Mouse (Mus musculus): ENCODE data around the gene Gm33543. TPM values are rescaled to one million over a fixed set of nuclear protein-coding genes. Genes with fewer than 3 reads are reported as not detected.

The Gm33543 gene
- polyA plus RNA-seq (2015; fragmentation: Nextera tagmentation; extraction: Ambion mirVana) = 0.19 and 0.28 TPM in 2 replicates

- H3K4me3 ChIP-seq (ENCODE audit: low read length) = no peak within 1 kb of the TSS
- H3K4me2 ChIP-seq (replicated peaks; ENCODE audit: low read depth, low read length) = no peak within 1 kb of the TSS
- 63% methylated on average over 9 of the region's 9 CpGs for WGBS
- H3K9ac ChIP-seq (replicated peaks; ENCODE audit: low read length) = no peak within 1 kb of the TSS
- peak within 1 kb of the TSS; percentile 65 for H3K27ac ChIP-seq (ENCODE audit: low read length)
- H3K27me3 ChIP-seq (ENCODE audit: insufficient read depth, low read length) = no peaks in the 10 kb centered on the region
- H3K4me1 ChIP-seq (ENCODE audit: insufficient read depth, low read length) = peaks cover 6% of the 10 kb centered on the region; the same call in 1 of the 2 replicates
- no peaks in the 10 kb centered on the region for H3K36me3 ChIP-seq (ENCODE audit: insufficient read depth, low read length)
- ATAC-seq (ENCODE audit: low FRiP score, low TSS enrichment) = no peak
- no peaks in the 10 kb centered on the region for H3K9me3 ChIP-seq (ENCODE audit: low read length)
Measured at GRCm38 (mm10) chr10:95842789-95843637, at the start of gene Gm33543. Gene Gm33543 (minus strand): TSS chr10:95842930.

- Histone ChIP-seq H3K9ac (replicated peaks; ENCODE audit: low read length) (no peak overlapping the region), H3K4me3 (ENCODE audit: low read length) (no peak overlapping the region)
- no peak for ATAC-seq (ENCODE audit: low FRiP score, low TSS enrichment)
Measured at GRCm38 (mm10) chr10:95892132-95892531, 49.4 kb upstream of the Gm33543 start.

GRCm38 (mm10) chr10:95891214-95891960 is 48.7 kb upstream of the Gm33543 start:
- Histone ChIP-seq H3K9me3 (ENCODE audit: low read length) (no peaks in the 10 kb centered on the region), H3K36me3 (ENCODE audit: insufficient read depth, low read length) (no peaks in the 10 kb centered on the region), H3K27me3 (ENCODE audit: insufficient read depth, low read length) (no peaks in the 10 kb centered on the region), H3K27ac (ENCODE audit: low read length) (no peak overlapping the region), H3K9ac (replicated peaks; ENCODE audit: low read length) (no peak overlapping the region), H3K4me1 (ENCODE audit: insufficient read depth, low read length) (0 out of 2 replicates have a peak, but pooled peaks cover 5% of the 10 kb centered on the region), H3K4me3 (ENCODE audit: low read length) (no peak overlapping the region), H3K4me2 (replicated peaks; ENCODE audit: low read depth, low read length) (no peak overlapping the region)
- ATAC-seq (ENCODE audit: low FRiP score, low TSS enrichment) = no peak
- 71% methylated on average over 7 of the region's 7 CpGs for WGBS

More at GRCm38 (mm10) chr10:95892132-95892531, 49.4 kb upstream of the Gm33543 start:
- Histone ChIP-seq H3K27me3 (ENCODE audit: insufficient read depth, low read length) (no peaks in the 10 kb centered on the region), H3K36me3 (ENCODE audit: insufficient read depth, low read length) (no peaks in the 10 kb centered on the region), H3K9me3 (ENCODE audit: low read length) (no peaks in the 10 kb centered on the region), H3K4me1 (ENCODE audit: insufficient read depth, low read length) (0 out of 2 replicates have a peak, but pooled peaks cover 5% of the 10 kb centered on the region), H3K27ac (ENCODE audit: low read length) (no peak overlapping the region), H3K4me2 (replicated peaks; ENCODE audit: low read depth, low read length) (no peak overlapping the region)
- WGBS = 84% methylated on average over 9 of the region's 9 CpGs

GRCm38 (mm10) chr10:95883761-95884517 is 41.2 kb upstream of the Gm33543 start:
- Histone ChIP-seq H3K9me3 (ENCODE audit: low read length) (0 out of 2 replicates have a peak, but pooled peaks cover 3% of the 10 kb centered on the region), H3K4me3 (ENCODE audit: low read length) (no peak overlapping the region), H3K27ac (ENCODE audit: low read length) (no peak overlapping the region), H3K27me3 (ENCODE audit: insufficient read depth, low read length) (no peaks in the 10 kb centered on the region), H3K4me1 (ENCODE audit: insufficient read depth, low read length) (no peaks in the 10 kb centered on the region), H3K9ac (replicated peaks; ENCODE audit: low read length) (no peak overlapping the region), H3K4me2 (replicated peaks; ENCODE audit: low read depth, low read length) (no peak overlapping the region), H3K36me3 (ENCODE audit: insufficient read depth, low read length) (no peaks in the 10 kb centered on the region)
- WGBS = 70% methylated on average over 7 of the region's 7 CpGs
- no peak for ATAC-seq (ENCODE audit: low FRiP score, low TSS enrichment)

GRCm38 (mm10) chr10:95882036-95882435 is 39.3 kb upstream of the Gm33543 start:
- no peaks in the 10 kb centered on the region for H3K4me1 ChIP-seq (ENCODE audit: insufficient read depth, low read length)
- H3K9me3 ChIP-seq (ENCODE audit: low read length) = 0 out of 2 replicates have a peak, but pooled peaks cover 3% of the 10 kb centered on the region
- H3K4me2 ChIP-seq (replicated peaks; ENCODE audit: low read depth, low read length) = peak overlapping the region; percentile 17
- ATAC-seq (ENCODE audit: low FRiP score, low TSS enrichment) = no peak
- H3K36me3 ChIP-seq (ENCODE audit: insufficient read depth, low read length) = no peaks in the 10 kb centered on the region
- H3K9ac ChIP-seq (replicated peaks; ENCODE audit: low read length) = no peak overlapping the region
- H3K4me3 ChIP-seq (ENCODE audit: low read length) = no peak overlapping the region
- 46% methylated on average over 9 of the region's 9 CpGs for WGBS
- no peak overlapping the region for H3K27ac ChIP-seq (ENCODE audit: low read length)
- H3K27me3 ChIP-seq (ENCODE audit: insufficient read depth, low read length) = no peaks in the 10 kb centered on the region

- 77% methylated on average over 17 of the region's 17 CpGs for WGBS
- peak; percentile 75 for ATAC-seq (ENCODE audit: low FRiP score, low TSS enrichment)
Measured at GRCm38 (mm10) chr10:95879983-95880934, 37.5 kb upstream of the Gm33543 start.

GRCm38 (mm10) chr10:95870782-95871181 is 28.1 kb upstream of the Gm33543 start:
- Histone ChIP-seq H3K9me3 (ENCODE audit: low read length) (no peaks in the 10 kb centered on the region), H3K27ac (ENCODE audit: low read length) (no peak overlapping the region), H3K27me3 (ENCODE audit: insufficient read depth, low read length) (no peaks in the 10 kb centered on the region), H3K4me2 (replicated peaks; ENCODE audit: low read depth, low read length) (no peak overlapping the region), H3K4me3 (ENCODE audit: low read length) (no peak overlapping the region), H3K4me1 (ENCODE audit: insufficient read depth, low read length) (no peaks in the 10 kb centered on the region), H3K9ac (replicated peaks; ENCODE audit: low read length) (no peak overlapping the region), H3K36me3 (ENCODE audit: insufficient read depth, low read length) (no peaks in the 10 kb centered on the region)
- WGBS = 92% methylated on average over 2 of the region's 2 CpGs
- no peak for ATAC-seq (ENCODE audit: low FRiP score, low TSS enrichment)

More at GRCm38 (mm10) chr10:95879983-95880934, 37.5 kb upstream of the Gm33543 start:
- H3K27ac ChIP-seq (ENCODE audit: low read length) = no peak overlapping the region
- H3K27me3 ChIP-seq (ENCODE audit: insufficient read depth, low read length) = no peaks in the 10 kb centered on the region
- H3K9me3 ChIP-seq (ENCODE audit: low read length) = 0 out of 2 replicates have a peak, but pooled peaks cover 3% of the 10 kb centered on the region
- no peak overlapping the region for H3K9ac ChIP-seq (replicated peaks; ENCODE audit: low read length)
- H3K36me3 ChIP-seq (ENCODE audit: insufficient read depth, low read length) = no peaks in the 10 kb centered on the region
- H3K4me2 ChIP-seq (replicated peaks; ENCODE audit: low read depth, low read length) = no peak overlapping the region
- 0 out of 2 replicates have a peak overlapping the region, but pooled peaks have one; percentile 1 for H3K4me3 ChIP-seq (ENCODE audit: low read length)
- H3K4me1 ChIP-seq (ENCODE audit: insufficient read depth, low read length) = no peaks in the 10 kb centered on the region

- Histone ChIP-seq H3K9me3 (ENCODE audit: low read length) (no peaks in the 10 kb centered on the region), H3K4me2 (replicated peaks; ENCODE audit: low read depth, low read length) (no peak overlapping the region), H3K27me3 (ENCODE audit: insufficient read depth, low read length) (no peaks in the 10 kb centered on the region), H3K27ac (ENCODE audit: low read length) (no peak overlapping the region), H3K4me1 (ENCODE audit: insufficient read depth, low read length) (peaks cover 7% of the 10 kb centered on the region; the same call in 1 of the 2 replicates), H3K9ac (replicated peaks; ENCODE audit: low read length) (no peak overlapping the region), H3K4me3 (ENCODE audit: low read length) (no peak overlapping the region), H3K36me3 (ENCODE audit: insufficient read depth, low read length) (no peaks in the 10 kb centered on the region)
- WGBS = 67% methylated on average over 6 of the region's 6 CpGs
- no peak for ATAC-seq (ENCODE audit: low FRiP score, low TSS enrichment)
Measured at GRCm38 (mm10) chr10:95868348-95868747, 25.6 kb upstream of the Gm33543 start.

All from kidney, embryonic 16.5 days (tissue).